Mouse (Mus musculus): ENCODE results near the gene Slc6a8. TPM values are rescaled to one million over a fixed set of nuclear protein-coding genes. Genes with fewer than 3 reads are reported as not detected.
A peak's percentile ranks its signal among the peaks of the same experiment; 100 is the strongest.

Gene Slc6a8
- polyA plus RNA-seq (2017; shearing (Covaris generic)) = under 1 TPM; 0.63 TPM

DNA sequence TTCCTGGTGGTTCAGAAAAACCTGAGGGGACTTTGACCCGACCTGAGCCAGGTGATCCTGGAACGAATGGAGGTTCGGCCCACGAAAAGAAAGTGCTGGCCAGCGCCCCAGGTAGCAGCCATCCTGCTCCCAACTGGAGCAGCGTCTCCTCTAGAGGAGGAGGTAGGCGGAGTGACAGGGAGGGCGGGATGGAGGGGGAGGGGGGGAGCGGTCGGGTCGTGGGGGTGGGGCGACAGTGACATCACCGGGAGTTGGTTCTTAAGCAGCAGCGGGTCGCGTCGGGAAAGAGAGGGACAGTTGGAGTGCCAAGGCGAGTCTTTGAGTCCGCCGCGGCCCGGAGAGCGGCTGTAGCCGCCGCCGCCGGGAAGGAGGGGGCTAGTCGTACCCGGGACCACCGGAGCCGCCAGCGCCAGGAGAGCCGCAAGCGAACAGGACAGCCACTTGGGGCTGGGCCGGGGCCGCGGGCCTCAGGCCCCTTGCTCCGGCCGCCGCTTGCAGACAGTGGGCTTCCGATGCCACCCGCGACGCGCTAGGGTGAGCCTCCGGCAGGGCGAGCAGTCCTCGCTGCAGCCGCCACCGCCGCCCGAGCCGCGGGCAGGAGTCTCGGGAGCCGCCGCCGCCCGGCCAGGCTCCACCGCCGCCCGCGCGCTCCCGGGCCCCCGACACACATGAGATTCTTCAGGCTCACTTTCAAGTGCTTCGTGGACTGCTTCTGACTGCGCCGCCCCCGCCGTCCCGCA is at the start of gene Slc6a8:
Gene Slc6a8, plus strand, starts transcription at position 272 of the 740 bp plus-strand sequence.
- ATAC-seq = peak; percentile 53

DNA sequence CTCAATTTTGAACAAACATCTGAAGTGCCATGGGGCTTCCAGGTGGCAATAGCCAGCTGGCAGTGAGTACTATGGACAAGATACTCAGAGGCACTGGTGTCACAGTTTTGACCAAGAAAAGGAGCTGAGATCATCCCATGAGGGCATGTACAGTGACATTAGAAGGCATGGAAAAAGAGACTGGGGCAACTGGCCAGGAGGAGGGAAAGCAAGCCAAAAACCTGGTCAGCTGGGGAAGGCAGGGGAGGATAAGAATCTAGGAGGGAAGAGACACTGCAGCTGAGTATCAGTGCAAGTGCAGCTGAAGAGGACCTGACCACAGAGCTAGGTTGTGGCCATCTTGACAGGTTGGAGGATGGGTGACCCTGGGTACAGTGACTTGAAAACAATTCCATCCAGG is 46.0 kb upstream of the Slc6a8 start:
- no peak for ATAC-seq

DNA sequence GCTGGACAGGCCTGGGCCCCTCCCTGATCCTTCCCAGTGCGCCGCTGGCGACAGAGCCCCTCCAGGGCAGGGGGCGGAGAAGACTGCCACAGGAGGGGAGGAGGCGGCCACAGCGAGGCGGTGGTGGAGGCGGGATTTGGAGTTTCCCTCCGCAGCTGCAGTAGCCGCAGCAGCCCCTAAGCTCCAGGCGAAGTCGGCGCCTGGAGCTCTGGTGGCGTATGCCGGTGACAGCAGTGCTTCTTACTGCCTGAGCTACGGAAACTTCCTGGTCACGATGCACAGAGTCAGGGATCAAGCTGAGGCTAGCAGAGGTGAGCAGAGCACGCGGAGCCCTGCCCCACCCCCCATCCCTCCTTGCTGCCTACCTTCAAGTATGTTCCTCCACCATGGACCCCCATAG is 37.5 kb upstream of the Slc6a8 start:
- no peak for ATAC-seq

DNA sequence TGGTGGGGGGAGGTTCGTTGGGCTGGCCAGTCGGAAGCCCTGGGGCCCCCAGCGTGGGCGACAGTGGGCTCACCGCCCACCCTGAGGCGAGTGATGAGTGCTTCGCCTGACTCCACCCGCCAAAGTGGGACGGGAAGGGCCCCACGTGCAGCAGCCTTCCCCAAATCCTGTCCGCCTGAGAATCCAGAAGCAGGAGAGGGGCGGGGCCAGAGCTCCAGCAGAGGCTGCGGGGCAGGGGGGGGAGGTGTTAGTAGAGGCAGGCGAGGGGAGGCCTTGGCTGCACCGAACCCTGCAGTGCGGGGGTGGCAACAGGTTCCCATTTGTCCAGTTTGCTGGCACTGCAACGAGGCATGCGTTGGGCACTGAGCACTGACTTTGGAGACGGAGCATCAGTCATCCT is 35.5 kb upstream of the Slc6a8 start:
- ATAC-seq = no peak

DNA sequence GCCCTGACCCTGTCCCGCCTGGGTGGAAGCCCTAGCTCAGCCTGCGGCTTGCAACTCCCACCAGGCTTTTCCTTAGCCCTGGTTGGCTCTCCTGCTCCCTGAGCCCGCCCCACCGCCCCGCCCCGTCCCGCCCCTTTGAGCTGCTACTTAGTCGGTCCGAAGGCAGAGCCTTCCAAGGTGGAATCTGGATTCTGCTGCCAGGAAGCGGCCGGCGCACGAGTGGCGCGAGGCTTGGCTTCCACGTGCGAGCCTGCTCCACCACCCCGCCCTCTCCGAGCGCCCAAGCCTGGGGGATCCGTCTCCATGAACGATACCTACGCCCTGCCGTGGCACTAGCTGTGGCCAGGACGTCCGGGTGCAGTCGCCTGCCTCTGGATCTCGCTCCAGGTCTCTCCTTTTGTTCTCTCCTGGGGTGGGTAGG is 33.7 kb upstream of the Slc6a8 start, which contains the start of gene Dusp9:
Gene Dusp9, plus strand, starts transcription at position 165 of the 421 bp plus-strand sequence.
- ATAC-seq = peak; percentile 53

DNA sequence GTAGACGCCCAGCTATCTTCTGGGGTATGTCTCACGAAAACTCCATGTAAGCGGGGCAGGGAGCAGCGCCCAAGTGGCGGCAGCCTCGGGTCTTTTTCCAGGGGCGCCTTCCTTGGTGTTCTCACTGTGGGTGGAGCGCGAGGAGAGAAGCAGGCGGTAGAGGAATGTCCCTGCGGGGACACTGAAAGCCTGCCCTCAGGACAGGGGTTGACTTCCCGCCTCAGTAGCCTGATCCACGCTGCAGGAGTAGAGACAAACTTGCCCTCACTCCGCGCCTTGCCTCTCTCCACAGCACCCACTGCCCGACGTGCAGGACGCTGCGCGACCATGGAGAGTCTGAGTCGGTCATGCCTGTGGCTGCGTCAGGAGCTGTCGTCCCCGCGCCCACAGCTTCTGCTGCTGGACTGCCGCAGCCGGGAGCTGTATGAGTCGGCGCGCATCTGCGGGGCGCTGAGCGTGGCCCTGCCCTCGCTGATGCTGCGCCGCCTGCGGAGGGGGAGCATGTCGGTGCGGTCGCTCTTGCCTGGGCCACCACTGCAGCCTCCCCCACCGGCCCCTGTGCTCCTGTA is 33.0 kb upstream of the Slc6a8 start:
- no peak for ATAC-seq

DNA sequence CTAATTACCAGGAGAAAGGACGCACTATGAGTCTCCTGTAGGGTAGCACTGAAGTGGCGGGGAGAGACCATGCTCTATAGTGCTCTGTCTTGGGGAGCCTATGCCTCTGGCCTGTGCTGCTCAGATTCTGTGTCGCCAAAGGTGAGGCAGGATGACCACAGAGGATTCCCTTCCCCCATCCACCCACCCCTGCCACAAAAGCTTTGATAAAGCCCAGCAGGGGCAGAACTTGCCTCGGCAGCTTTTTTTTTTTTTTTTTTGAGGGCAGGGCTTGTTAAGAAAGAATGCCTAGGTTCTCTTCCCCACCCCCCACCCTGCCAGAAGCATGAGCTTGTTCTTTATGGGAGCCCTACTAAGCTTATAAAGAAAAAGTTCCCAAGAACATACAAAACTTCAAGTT is 27.8 kb upstream of the Slc6a8 start:
- ATAC-seq = no peak

DNA sequence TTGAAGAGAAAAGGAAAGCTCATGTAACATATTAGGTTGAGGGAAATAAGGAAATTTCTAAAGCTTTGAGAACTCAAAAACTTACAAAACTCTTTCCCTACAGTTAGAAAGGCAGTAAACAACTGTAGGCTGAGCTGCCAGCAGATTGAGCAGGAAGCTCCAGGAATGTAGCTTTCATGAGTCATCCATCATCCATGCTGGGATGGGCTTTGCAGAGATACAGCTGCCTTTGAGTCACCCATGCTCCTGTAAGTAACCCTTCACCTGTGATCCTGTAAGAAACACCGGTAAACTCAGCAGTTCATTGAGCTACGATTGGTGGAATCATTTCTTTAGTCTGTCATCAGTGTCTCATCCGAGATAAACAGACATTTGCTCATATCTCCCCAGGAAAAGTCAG is 22.1 kb upstream of the Slc6a8 start:
- no peak for ATAC-seq

DNA sequence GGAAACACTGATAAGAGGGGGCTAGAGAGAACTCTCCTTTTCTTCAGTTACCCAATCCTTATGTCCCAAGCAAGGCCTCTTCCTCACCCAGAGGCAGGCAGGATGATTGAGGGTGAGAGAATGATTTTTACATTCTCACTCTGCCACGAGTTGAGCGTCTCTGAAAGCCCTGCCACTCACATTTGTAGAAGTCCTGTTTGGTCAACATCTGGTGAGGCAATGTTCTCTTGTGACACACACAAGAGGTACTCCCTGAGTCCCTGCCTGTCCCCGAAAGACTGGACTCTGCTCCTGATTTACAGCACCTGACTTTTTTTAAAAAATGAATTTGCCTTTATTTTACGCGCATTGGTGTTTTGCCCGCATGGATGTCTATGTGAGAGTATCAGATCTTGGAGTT is 19.6 kb upstream of the Slc6a8 start:
- ATAC-seq = no peak

DNA sequence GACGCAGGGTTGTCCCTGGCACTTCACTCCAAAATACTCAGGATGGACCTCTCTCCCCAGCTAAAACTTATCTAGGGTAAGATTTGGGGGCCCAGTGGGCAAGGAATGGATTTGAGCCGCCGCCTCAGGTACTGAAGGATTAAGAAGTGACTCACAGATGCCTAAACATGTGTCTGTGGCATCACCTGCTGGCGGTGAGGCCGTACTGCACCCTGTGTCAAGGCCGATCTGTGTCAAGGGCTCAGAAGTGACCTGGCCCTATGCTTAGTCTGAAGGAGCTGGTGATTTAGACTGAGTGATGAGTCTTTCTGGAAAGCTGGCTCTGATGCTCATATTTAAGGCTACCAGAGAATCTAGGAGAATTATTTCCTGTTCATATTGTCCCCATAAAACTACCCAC is 18.8 kb upstream of the Slc6a8 start:
- ATAC-seq = peak; percentile 69

DNA sequence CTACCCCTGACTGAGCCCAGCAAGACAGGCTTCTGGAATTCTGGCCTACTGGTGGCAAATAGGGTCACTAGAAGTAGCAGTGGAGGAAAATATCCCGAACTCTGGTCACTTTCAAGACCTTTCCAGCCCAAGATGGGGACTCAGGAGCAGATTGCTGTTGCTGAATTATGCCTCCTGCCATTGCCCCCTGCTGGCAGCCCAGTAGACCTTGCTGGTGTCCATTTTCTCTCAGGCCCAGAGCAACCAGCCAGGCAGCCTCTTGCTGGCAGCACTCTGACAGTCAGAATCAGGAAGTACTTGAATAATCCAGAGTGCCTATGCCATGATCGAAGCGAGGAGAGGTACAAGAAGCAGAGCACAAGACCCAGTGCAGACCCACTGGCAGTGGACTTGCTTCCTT is 17.4 kb upstream of the Slc6a8 start:
- peak; percentile 35 for ATAC-seq

DNA sequence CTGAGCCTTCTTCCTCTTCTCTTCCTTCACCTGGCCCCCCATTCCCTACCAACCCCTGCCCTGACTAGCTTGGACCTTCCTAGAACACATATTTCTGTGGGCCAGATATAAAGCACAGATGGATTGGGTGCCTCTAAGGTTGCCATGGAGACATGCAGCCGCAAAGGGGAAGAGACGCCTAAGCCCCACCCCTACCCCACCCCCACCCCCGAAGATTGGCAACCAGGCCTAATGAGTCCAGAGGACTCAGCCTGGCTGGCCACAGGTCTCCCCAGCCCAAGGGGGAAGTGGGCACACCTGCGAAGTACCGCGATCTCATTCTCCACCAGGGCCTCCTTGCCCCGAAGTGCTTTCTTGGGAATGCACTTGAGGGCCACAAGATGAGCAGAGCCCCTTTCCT is 14.6 kb upstream of the Slc6a8 start:
- no peak for ATAC-seq

DNA sequence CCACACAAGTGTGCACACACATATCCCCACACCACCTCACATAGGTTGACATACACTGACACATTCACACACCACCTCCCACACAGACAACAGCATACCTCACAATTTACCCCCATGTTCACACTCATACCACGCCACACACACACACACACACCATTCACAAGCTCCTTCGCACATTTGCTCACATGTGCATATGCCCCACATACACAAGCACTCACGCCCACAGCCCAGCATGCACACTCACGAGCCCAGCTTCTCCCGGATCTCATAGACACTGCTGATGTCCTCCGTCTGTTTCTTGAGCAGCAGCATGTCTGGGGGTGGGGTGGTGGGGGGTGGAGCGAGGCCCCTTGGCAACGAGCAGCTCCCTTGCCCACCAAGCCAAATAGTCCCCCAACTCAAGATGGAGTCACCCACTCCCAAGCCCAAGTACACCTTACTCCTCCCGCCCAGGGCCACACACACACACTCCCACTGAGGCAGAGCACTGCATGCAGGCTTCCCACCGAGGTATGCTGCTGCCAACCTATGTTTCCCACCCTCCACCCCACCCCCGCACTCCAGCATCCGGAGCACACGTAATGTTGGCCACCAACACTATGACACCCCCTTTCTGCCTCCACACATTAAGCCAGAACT is 13.9 kb upstream of the Slc6a8 start:
- ATAC-seq = no peak

DNA sequence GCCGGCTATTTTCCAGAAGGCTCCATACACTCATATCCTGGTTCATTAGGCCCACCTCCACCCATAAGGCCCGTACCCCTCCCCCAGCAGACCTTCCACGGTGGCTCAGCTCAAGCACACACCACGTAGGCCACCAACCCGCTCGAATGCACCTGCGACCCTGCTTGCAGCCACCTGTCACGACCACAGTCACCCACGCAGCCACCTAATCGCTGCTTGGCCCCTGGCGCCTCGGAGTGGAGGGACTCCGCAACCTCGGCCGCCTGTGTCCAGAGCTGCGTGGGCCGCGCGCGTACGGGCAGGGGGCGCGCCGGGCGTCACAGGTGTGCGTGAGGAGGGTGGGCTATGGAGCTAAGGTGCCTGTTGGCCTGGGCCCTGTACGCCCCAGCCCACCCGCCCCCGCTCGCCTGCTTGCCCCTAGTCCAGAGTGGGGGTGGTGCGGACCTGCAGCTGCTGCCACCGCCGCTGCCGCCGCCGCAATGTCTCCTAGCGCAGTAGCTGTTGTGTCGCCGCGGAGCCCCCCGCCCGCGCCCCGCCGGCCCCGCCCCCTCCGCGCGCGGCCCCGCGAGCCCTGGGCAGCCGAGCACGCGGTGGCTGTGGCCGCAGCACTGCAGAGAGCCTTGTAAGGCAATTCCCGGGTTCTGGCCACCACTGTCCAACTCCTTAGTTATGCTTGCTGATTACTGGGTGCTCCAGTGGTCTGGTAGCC is 13.2 kb upstream of the Slc6a8 start, which contains the start of gene Pnck:
Gene Pnck, minus strand, starts transcription at position 543 of the 709 bp plus-strand sequence.
- peak; percentile 63 for ATAC-seq

DNA sequence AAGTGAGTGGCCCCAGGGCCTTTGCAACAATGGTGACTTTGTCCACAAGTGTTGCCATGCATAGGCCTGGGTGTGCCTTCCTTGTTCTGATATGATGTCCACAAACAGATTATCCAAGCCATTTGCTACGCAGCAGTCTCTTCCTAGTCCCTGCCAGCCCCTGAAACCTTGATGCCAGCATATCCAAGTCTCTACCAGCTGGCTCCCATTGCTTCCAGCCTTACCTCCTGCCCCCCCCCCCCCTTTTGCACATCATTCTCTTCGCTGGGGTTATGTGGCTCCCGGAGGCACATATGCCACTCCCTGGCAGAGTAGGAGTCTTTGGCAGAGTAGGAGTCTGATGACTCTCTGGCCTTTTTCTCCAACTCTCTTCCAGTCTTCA is 12.7 kb upstream of the Slc6a8 start:
- ATAC-seq = no peak

DNA sequence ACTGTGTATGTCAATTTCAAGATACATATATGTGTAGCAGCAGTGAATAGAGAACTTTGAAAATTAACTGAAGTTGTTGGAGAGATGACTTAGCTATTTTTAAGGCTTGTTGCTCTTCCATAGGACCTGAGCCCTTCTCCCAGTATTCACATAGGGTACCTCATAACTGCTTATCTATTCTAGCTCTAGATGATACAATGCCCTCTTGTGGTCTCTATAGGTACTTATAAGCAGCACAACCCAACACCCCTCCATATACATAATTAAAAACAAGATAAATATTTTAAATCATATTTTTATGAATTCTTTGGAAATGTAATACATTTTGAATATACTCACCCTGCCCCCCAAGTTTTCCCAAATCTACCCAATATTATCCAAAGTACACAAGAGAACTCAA is 9.8 kb upstream of the Slc6a8 start:
- ATAC-seq = no peak

DNA sequence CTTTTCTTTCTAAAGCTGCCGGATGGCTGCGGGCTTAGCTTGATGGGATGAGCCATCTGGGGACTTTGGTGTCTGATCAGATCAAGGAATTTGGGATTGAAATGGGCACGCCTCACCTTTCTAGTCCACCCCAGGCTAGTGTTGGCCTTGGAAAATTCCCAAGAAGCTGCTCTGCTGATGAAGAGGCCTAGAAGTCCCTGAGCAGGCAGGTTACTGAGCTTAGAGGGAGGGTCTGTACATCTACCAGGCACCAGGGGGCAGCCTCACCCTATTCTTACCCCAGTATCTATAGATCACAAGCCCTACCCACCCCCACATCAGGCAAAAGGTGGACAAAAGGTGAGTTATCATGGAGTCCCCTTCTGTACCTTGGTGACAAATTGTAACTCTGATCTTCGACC is 919 bp upstream of the Slc6a8 start:
- peak; percentile 77 for ATAC-seq

DNA sequence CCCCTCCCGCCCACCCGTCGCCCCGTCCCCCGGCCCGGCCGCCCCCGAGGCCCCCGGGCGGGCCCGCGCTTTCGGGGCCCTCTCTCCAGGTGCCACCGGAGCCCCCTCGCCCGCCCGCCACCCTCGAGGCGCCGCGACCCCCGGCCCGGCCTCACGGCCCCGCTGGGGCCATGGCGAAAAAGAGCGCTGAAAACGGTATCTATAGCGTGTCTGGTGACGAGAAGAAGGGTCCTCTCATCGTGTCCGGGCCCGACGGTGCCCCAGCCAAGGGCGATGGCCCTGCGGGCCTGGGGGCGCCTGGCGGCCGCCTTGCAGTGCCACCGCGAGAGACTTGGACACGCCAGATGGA is 643 bp downstream of the Slc6a8 start:
- no peak for ATAC-seq

DNA sequence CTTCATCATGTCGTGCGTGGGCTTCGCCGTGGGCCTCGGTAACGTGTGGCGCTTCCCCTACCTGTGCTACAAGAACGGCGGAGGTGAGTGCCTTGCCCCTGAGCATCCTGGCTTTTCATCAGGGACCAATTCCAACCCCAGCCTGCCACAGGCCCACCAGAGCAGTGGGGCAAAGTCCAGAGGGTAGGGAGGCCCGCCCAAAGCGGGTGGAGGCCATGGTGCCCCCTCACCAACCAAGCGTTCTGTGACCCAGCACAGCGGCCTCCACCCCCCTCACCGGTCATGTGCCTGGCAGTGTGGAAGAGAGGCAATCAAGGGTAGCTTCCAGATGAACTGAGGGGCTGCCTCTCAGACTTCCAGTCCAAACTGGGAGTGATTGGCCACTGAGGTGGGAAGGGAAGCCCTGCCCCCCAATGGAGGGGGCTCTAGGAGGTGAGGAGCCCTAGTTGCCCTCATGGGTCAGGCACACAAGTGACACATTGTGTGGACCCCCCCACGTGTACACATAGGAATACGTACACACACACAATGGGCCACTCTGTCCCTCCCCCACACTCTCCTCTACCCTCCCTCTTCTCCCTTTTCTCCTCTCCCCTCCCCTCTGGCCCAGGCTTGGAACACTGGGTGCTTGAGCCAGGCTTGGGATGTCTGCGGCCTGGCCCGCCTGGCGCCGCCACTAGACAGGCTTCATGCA is 1.2 kb downstream of the Slc6a8 start:
- ATAC-seq = no peak

DNA sequence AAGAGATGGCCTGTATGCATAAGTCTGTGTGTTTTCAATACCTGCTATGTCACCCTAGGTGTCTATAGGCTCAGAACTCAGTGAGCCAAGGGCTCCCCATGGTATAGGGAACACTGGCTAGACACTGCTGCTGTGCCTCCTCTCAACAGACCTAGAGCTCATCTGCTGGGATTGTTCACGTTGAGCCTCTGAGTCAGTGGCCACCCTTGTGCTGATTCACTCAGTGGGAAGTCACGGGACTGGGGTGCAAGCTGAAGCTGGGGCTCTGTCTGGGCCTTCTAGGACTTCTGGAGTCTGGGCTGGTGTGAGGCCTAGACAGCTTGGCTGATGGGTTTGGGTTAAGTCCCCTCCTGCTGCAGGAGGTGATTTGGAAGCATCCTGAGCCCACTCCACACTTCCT is 2.3 kb downstream of the Slc6a8 start:
- ATAC-seq = no peak

DNA sequence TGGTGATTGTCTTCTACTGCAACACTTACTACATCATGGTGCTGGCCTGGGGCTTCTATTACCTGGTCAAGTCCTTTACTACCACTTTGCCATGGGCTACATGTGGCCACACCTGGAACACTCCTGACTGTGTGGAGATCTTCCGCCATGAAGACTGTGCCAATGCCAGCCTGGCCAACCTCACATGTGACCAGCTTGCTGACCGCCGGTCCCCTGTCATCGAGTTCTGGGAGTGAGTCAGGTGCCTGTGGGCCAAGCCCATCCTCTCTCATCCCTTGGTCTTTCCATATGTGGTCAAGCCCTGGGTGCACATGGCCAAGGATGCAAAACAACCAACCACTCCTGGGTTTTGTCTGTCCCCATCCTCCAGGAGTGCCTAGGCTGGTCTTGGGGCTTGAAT is 3.7 kb downstream of the Slc6a8 start:
- ATAC-seq = no peak

DNA sequence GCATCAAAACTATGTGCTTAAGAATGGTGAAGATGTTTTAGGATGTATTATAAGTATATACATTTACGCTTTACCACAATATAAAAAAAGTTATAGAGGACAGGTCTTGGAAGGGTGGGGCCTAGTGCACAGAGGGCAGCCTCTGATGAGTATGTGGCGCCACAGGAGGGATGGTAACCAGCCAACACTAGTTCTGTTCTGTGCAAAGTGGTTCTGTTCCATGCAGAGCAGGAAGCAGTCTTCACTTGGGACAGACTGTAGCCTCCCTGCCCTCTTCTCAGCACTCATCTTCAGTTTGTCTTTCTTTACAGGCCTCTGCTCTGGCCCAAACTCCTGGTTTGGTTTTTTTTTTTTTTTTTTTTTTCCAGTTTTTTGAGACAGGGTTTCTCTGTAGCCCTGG is 11.2 kb downstream of the Slc6a8 start:
- no peak for ATAC-seq

DNA sequence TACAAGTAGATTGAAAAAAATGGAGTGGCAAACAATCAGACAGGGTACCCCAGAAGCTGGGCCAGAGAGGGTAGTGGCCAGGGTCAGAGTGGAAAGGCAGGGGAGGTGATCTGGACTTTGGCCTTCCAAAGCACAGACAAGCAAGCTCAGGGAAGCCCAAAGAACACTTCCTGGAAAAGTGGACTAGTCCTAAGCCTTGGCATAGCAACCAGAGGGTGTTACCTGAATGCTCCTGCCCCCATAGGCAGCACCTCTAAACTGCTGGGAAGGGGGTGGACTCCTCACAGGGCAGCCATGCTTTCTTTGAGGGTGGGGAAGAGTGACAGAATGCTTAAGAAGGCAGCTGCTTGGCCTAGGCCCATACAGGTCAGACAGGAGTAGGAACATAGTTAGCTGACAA is 12.0 kb downstream of the Slc6a8 start:
- no peak for ATAC-seq

Data from CD4-positive, CD25-positive, alpha-beta regulatory T cell, adult 4 months (primary cell).